Comparison of ENCODE assay signal across 17 mouse cellular contexts in genomic region chr5:148895034-148895433, GRCm38 (mm10). TPM values are rescaled to one million over a fixed set of nuclear protein-coding genes. Genes with fewer than 3 reads are reported as not detected.
A peak's percentile ranks its signal among the peaks of the same experiment; 100 is the strongest.
DNase-seq lines count a peak whose midpoint lies in the region; ATAC-seq and TF ChIP-seq lines count a peak whose summit lies in the region.
"Had no signal": no experiment of that assay in that cellular context is flagged by ENCODE, and none has a peak within 500 bp of the region (broad histone marks: within the 10 kb centered on the region; RNA-seq: fewer than 3 reads in every experiment).

No protein-coding gene starts in this region.

- POLR2A ChIA-PET in Patski (lab: Charles Lee), result no interaction called here

- H3K36me3 ChIP-seq in liver, embryonic 12.5 days, result peaks cover 53% of the 10 kb centered on the region
- H3K36me3 ChIP-seq in liver, postnatal 0 days (replicated peaks; ENCODE audit: insufficient read depth, low read length), result peaks cover 24% of the 10 kb centered on the region
- H3K36me3 ChIP-seq in kidney, adult 2 months (ENCODE audit: control insufficient read depth, insufficient read depth, low read length), result no peaks in the 10 kb centered on the region; the same call in 1 of the 2 replicates
- H3K36me3 ChIP-seq in lung, postnatal 0 days (ENCODE audit: insufficient read depth, low read length), result 0 out of 2 replicates have a peak, but pooled peaks cover under 1% of the 10 kb centered on the region

- in situ Hi-C loops in Patski (cut with MboI; ENCODE audit: low pct_unique_long_range_greater_than_20kb), result no loop called here

- H3K4me2 ChIP-seq in liver, embryonic 12.5 days, result no peak overlapping the region
- no peak overlapping the region for H3K4me2 ChIP-seq in liver, postnatal 0 days (ENCODE audit: low read depth, low read length)
- no peak overlapping the region for H3K4me2 ChIP-seq in lung, postnatal 0 days (replicated peaks; ENCODE audit: low read depth, low read length)
- H3K4me2 ChIP-seq: limb, embryonic 13.5 days had no signal

- no peak for TF ChIP-seq POLR2A in kidney, adult 2 months (IDR thresholded peaks at IDR 0.05; ENCODE audit: low read depth, low read length)

- TF ChIP-seq EP300 in liver, postnatal 0 days (IDR thresholded peaks at IDR 0.05; ENCODE audit: low read depth), result no peak
- TF ChIP-seq EP300 in lung, postnatal 0 days (IDR thresholded peaks at IDR 0.05), result no peak

- peak overlapping the region; percentile 58; the same call in 1 of the 2 replicates for H3K27ac ChIP-seq in liver, embryonic 12.5 days
- H3K27ac ChIP-seq in liver, postnatal 0 days (ENCODE audit: low read depth), result no peak overlapping the region
- H3K27ac ChIP-seq in kidney, adult 2 months (ENCODE audit: insufficient read depth, low read depth, low read length), result peak overlapping the region; percentile 43; the same call in 1 of the 2 replicates
- no peak overlapping the region for H3K27ac ChIP-seq in lung, postnatal 0 days (ENCODE audit: low read length)
- H3K27ac ChIP-seq: heart, embryonic 10.5 days; limb, embryonic 13.5 days had no signal

- no peak for TF ChIP-seq CTCF in liver, postnatal 0 days (IDR thresholded peaks at IDR 0.05; ENCODE audit: low read depth)
- no peak for TF ChIP-seq CTCF in Patski (IDR thresholded peaks at IDR 0.05)
- TF ChIP-seq CTCF in kidney, adult 2 months (conservative IDR thresholded peaks at IDR 0.05; ENCODE audit: insufficient read depth, insufficient read length, low read depth, low read length), result no peak
- TF ChIP-seq CTCF in lung, postnatal 0 days (IDR thresholded peaks at IDR 0.05), result no peak

- H3K9me3 ChIP-seq in liver, embryonic 12.5 days (replicated peaks), result no peaks in the 10 kb centered on the region
- H3K9me3 ChIP-seq in liver, postnatal 0 days (ENCODE audit: low read length), result no peaks in the 10 kb centered on the region
- H3K9me3 ChIP-seq in lung, postnatal 0 days (ENCODE audit: low read length), result no peaks in the 10 kb centered on the region
- H3K9me3 ChIP-seq: heart, embryonic 10.5 days had no signal

- no peak overlapping the region for H3K4me3 ChIP-seq in liver, embryonic 12.5 days
- H3K4me3 ChIP-seq in liver, postnatal 0 days (ENCODE audit: low read depth, low read length), result no peak overlapping the region
- H3K4me3 ChIP-seq in kidney, adult 2 months (ENCODE audit: insufficient read depth, low read depth, low read length), result no peak overlapping the region
- no peak overlapping the region for H3K4me3 ChIP-seq in lung, postnatal 0 days (ENCODE audit: low read depth, low read length)
- H3K4me3 ChIP-seq: heart, embryonic 10.5 days; limb, embryonic 13.5 days; megakaryocyte, embryonic 14.5 days had no signal

- ATAC-seq in liver, embryonic 12.5 days, result no peak
- ATAC-seq in liver, postnatal 0 days, result no peak
- ATAC-seq in Patski, result peak; percentile 56
- no peak for ATAC-seq in lung, postnatal 0 days
- ATAC-seq in megakaryocyte-erythroid progenitor cell, adult 5-6 weeks (replicated peaks; ENCODE audit: low FRiP score, low TSS enrichment, poor library complexity, severe bottlenecking), result no peak
- ATAC-seq: inflammation-experienced regulatory T-cells, adult 6 months had no signal

- H3K27me3 ChIP-seq in liver, embryonic 12.5 days (replicated peaks), result no peaks in the 10 kb centered on the region
- H3K27me3 ChIP-seq in liver, postnatal 0 days (ENCODE audit: insufficient read depth, low read length), result no peaks in the 10 kb centered on the region
- no peaks in the 10 kb centered on the region for H3K27me3 ChIP-seq in Patski
- H3K27me3 ChIP-seq in kidney, adult 2 months (replicated peaks; ENCODE audit: control insufficient read depth, insufficient read depth, low read length), result no peaks in the 10 kb centered on the region
- no peaks in the 10 kb centered on the region for H3K27me3 ChIP-seq in lung, postnatal 0 days (replicated peaks; ENCODE audit: insufficient read depth, low read length)
- H3K27me3 ChIP-seq: limb, embryonic 13.5 days; megakaryocyte, embryonic 14.5 days had no signal

- H3K9ac ChIP-seq in liver, embryonic 12.5 days, result no peak overlapping the region; the same call in 1 of the 2 replicates
- no peak overlapping the region for H3K9ac ChIP-seq in liver, postnatal 0 days (replicated peaks)
- no peak overlapping the region for H3K9ac ChIP-seq in lung, postnatal 0 days (replicated peaks; ENCODE audit: low read depth)
- H3K9ac ChIP-seq: limb, embryonic 13.5 days had no signal

- peaks cover 54% of the 10 kb centered on the region for H3K4me1 ChIP-seq in liver, embryonic 12.5 days
- peaks cover 12% of the 10 kb centered on the region for H3K4me1 ChIP-seq in liver, postnatal 0 days (ENCODE audit: insufficient read depth)
- H3K4me1 ChIP-seq in kidney, adult 2 months (ENCODE audit: control insufficient read depth, insufficient read depth, low read length), result peaks cover 16% of the 10 kb centered on the region
- no peaks in the 10 kb centered on the region for H3K4me1 ChIP-seq in lung, postnatal 0 days (ENCODE audit: insufficient read depth, low read depth, low read length)

- CTCF ChIA-PET in Patski (lab: Charles Lee), result interaction anchor here (1.6 to 1.9 kb wide), 2 partner anchors 9 to 154 kb away, joined by 4 to 6 read pairs; no protein-coding TSS in a partner anchor

- no peak for DNase-seq in liver, postnatal 0 days
- peak; percentile 70 for DNase-seq in Patski (ENCODE audit: low read depth, low spot score)
- peak; percentile 69 for DNase-seq in kidney, adult 2 months
- DNase-seq in kidney, postnatal 36 days, result peak; percentile 53 to 62
- DNase-seq in thymus, postnatal 0 days (ENCODE audit: low spot score), result no peak
- DNase-seq in lung, postnatal 0 days (ENCODE audit: low spot score), result no peak
- DNase-seq: cerebellum, adult 8-10 months; embryo, embryonic 11 days; gastrocnemius, postnatal 14 days; heart, postnatal 36 days; thymus, adult 2 months had no signal

- WGBS in liver, embryonic 12.5 days (ENCODE audit: insufficient replicate concordance), result 71% methylated on average over 5 of the region's 5 CpGs
- WGBS in liver, postnatal 0 days (ENCODE audit: insufficient replicate concordance), result 76% methylated on average over 5 of the region's 5 CpGs
- WGBS in kidney, adult 2 months, result 60% methylated on average over 5 of the region's 5 CpGs
- WGBS in lung, postnatal 0 days, result 67% methylated on average over 5 of the region's 5 CpGs

RNA-seq across cellular contexts. Expression of gene Katnal1, which starts 34.1 kb away (rescaled TPM):
- 18.3 and 18.9 TPM in 2 replicates for polyA plus RNA-seq in liver, embryonic 12.5 days (2016; fragmentation: Nextera tagmentation; extraction: Ambion mirVana)
- 4.3 and 4.8 TPM in 2 replicates for polyA plus RNA-seq in liver, postnatal 0 days (2015; fragmentation: Nextera tagmentation; extraction: Ambion mirVana)
- 19.9 TPM for polyA plus RNA-seq in Patski (2021)
- polyA plus RNA-seq in kidney, adult 2 months (2012; rRNA removed), result 6.6 and 7.5 TPM in 2 replicates
- polyA plus RNA-seq in thymus, postnatal 0 days (2015; fragmentation: Nextera tagmentation; extraction: Ambion mirVana), result 6.7 and 6.8 TPM in 2 replicates
- polyA plus RNA-seq in lung, postnatal 0 days (2015; fragmentation: Nextera tagmentation; extraction: Ambion mirVana), result 4.3 and 5.0 TPM in 2 replicates
- total RNA-seq in megakaryocyte-erythroid progenitor cell, adult 5-6 weeks (2014; fragmentation: Nextera tagmentation), result 13.0 and 19.0 TPM in 2 replicates
- 11.2 and 23.9 TPM in 2 replicates for total RNA-seq in megakaryocyte-erythroid progenitor cell, adult 5-6 weeks (2017)

Comparison
In these comparisons a context has a peak if more than half of its experiments do, and no peak if none do; other contexts are left out.
1. H3K27ac ChIP-seq: peak in liver, embryonic 12.5 days (single experiment) and kidney, adult 2 months (single experiment); none in liver, postnatal 0 days (single experiment) and lung, postnatal 0 days (single experiment).
2. DNase-seq: peak in Patski (single experiment), kidney, adult 2 months (single experiment) and kidney, postnatal 36 days (2 of 2); none in liver, postnatal 0 days (single experiment), thymus, postnatal 0 days (single experiment) and lung, postnatal 0 days (single experiment).